Mouse (Mus musculus) spleen, adult 2 months (tissue): ENCODE data around the gene Lap3.

Source experiments
- CTCF ChIP-seq: fragments of 200-500 bp; IDR thresholded peaks from 2 replicates; pipeline ENCODE4 v1.5.1; 2011; ENCODE audit warnings: mild to moderate bottlenecking, inconsistent platforms; ENCODE audit not compliant: insufficient read depth, insufficient read length, insufficient replicate concordance; ENCODE audit errors: extremely low read depth
- POLR2A ChIP-seq: fragments of 200-500 bp; IDR thresholded peaks from 2 replicates; pipeline ENCODE4 v1.6.1; 2011; ENCODE audit warnings: low read depth, low read length, inconsistent platforms

DNA sequence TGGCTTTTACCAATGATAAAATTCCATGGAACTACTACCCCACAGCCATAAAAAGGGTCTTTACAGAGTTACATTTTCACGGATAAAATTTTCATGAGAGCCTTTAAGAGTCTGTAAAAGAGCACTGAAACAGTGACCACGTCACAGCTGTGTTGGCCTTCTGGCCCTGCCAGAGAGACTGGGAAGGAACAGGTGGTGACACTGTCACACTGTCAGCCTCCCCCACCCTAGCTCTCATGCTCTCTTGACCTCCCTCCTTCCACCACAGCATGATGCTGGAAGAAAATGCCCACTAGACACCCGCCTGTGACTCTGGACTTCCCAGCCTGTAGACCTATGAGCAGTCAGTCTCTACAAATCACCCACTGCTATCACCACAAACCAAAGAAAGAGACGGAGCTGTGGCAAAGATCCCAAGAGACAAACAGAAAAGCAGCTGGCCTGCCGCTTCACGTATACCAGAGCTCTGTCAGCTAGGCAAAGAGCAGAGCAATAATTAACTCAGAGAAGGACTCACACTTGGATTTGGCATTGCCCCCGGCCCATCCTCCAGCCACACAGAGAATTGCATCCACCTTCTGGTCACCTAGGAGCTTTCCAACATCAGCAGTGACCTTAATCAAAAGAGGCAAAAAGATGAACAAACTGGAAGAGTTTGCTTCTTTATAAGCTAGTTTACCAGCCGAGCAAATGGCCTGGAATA lies 48.9 kb upstream of the Lap3 start:
- no peak for TF ChIP-seq POLR2A
- TF ChIP-seq CTCF = no peak
